Mouse (Mus musculus) B cell, adult 2 months (primary cell): ENCODE measurements around the gene Aig1.
A peak's percentile ranks its signal among the peaks of the same experiment; 100 is the strongest.
"Not testable (repeated sequence)": the region's sequence is repeated elsewhere in the genome, so short reads cannot be mapped to it uniquely, and the experiment has no call there.

Experiments used
- DNase-seq, 2 experiments: peaks; one replicate each; pipeline ENCODE4 v3.0.0; 2022

The Aig1 gene

DNA sequence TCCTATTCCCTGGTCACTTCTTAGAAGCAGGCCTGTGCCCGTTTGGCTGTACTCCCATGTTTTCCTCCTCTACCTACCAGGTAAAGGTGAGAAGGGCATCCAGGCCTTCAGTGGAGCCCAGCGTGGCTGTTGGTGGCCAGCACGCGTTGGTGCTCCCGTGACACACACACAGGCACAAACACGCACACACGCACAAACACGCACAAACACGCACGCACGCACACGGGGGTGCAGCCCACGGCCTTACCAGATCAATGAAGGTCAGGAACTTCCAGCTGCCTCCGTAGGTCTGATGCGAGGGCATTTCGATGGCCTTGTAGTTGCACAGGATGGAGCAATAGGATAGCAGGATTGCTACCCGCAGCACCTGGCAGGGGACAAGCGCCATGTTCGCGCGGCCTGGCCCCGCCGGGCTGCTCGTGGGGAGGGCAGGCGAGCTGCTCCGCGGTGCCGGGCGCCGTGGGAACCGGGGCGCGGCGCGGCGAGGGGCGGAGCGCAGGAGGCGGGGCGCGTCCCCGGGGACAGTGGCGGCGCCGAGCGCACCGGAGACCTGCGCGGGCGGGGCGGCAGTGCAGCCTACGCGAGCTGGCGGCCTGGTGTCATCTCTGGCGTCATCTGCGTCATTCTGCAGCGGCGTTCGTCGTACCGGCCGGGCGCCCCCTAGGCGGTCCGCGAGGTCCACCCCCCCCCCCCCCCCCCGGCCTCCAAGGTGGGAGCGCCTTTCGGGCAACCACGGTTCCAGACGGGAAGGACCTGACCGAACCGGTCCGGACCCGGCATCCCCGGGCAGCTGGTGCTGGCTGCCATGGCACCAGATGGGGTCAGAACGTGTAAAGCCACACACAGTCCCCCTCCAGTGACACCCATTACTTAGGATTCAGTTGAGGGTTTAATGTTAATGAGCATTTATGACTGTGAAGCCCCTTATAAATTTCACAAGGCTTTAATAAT, at the start of gene Aig1:
Gene Aig1, minus strand, starts transcription at position 610 of the 951 bp plus-strand sequence.
- peak; percentile 80 to 81 for DNase-seq

DNA sequence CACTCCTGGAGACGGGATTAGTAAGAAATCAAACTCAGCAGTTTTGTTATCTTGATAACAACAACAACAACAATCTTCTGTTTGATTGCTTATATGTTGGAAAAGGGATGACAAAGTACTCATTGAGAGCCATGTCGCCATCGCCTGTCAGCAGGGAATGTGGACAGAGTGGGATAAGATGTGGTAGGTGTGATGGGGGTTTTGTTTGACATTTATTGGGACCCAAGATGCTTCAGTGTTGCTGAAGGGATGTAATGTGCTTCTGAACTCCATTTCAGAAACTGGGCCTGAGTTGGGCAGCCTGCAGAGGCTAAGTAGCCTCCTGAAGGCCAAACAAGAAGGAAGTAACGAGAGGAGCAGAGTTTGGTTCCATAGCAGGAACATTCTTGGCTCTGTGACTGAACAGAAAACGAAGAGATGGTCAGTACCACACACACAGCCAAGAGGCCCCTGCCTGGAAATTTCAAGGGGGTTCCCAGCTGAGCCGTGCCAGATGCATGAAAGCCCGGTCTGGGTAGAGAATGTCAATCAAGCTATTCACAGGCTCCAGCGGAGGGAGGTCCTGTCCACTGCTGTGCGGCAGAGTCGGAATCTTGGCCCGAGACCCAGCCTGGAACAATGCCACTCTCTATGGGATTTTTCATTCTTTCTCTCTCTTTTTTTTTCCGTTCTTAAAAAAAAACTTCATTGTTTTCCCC, 48.0 kb upstream of the Aig1 start:
- DNase-seq = no peak

DNA sequence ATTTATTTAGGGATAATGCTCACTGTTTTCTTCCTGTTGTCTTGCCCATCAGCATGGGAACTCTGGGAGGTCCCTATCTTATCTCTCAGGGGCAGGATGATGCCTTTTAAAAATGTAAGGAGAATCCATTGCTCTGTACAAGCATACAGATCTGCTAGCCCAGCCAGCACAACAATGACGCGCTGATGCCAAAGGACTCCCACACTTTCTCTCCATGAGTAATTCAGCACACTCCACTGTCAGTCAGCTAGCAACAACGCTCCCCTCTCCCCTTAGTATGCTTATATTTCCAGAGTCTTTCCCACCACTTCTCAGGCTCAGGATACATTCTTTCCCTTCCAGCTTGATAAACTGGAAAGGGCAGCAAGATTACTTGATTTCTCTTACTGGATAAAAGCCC, 46.4 kb upstream of the Aig1 start:
- no peak for DNase-seq

DNA sequence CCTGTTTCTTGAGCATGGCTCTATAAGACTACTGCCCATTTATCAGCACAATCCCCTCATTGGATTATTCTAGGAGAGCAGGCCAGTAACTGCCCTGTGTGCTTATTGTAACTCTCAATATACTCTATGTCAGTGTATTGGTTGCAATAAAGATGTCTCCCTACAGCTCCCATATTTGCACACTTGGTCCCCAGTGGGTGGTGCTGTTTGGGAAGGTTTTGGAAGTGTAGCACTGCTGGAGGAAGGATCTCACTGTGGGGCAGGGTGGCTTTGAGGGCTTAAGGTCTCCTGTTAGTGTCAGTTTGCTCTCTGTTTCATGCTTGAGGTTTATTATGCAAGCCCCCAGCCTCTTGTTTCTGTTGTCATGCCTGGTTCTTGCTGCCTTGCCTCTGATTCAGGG, 44.9 kb upstream of the Aig1 start:
- DNase-seq = peak; percentile 18 to 36

DNA sequence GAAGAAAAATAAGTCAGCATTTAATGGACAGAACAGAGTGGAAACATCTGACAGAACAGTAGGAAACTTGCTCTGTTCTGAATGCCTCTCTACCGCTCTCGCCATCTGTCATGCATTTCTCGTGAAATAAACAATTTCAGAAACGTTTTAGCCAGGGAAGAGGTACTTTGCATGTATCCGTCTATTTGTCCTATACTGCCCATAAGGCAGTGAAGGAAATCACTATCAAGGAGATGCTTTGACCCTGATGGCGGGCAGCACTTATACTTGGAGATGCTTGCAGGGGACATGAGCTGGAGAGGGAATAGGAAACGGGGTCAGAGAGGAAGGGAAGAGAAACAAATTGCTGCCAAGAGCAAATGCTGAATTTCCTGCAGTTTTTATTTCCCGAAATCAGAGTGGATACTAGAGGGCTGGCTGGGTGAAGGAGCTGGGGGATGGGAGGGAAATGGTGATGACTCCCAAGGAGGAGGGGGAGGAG, 37.5 kb upstream of the Aig1 start:
- DNase-seq = no peak

DNA sequence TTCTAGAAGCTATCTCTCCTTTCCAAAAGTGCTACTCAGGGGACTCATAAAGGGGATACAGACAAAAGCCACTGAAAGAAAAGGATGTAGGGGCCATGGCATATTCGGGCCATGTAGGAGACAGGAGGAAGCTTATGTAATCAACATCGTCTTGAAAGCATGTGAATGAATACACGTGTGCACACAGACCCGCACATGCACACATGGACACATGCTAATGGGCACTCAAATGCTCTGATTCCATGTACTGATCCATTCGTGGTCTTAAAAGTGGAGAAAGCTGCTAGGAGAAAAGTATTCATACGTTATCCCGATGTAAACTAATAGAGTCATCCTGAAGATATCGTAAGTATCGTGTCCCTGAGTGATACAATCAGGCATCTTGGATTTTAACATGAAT, 36.8 kb upstream of the Aig1 start:
- DNase-seq = no peak

DNA sequence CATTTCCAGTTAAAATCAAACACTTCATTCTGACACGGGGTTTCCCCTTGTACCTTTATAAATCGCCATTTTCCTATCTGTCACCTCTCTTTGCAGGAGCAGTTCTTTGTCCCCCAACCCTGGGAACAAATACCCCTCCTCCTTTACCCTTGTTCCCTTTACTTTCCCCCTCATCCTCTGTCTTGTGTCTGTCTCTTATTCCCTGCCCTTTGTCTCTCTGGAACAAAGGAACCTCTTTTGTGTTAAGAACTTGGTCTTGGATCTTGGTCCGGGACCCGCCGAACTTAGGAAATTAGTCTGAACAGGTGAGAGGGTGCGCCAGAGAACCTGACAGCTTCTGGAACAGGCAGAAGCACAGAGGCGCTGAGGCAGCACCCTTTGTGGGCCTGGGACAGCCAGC, 24.0 kb upstream of the Aig1 start:
- DNase-seq = not testable (repeated sequence)

DNA sequence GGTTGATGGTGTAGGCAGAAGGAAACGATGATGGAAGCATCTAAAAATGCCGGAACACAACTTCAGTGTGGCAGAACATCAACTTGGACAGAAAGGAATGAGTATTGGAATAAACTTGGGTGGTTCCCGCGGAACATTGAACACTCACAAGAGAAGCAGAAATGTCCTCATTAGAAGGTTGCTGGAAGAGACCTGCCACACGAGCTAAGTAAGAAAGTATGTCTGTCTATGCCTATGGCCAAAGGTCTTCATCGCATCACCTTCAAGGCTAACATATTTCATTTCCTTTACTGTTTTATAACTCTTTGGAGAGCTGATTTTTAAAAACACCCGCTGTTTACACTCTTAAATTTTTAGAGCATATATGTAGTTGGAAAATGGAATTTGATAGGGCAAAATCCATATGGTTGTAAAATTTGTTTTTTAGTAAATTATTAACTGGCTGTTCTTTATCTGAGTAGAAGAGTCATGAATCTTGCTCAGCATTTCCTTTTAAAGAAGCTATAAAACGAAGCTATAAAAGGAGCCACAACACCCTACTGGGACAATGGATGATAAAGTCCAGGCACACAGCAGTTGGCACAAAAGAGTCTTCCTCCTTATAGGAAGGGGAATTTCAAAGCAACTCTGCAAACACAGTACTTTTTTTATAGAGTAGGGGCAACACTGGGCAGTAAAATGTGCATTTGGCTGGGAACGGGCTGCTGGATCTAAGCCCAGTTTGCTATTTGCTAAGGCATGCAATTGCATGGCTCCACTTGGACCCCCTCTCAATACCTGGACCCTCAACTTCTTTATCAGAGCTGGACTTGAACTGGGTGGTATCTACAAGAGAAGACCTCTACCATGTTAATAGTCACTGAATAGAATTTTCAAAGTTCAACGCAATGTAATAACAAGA, 14.4 kb upstream of the Aig1 start:
- no peak for DNase-seq

DNA sequence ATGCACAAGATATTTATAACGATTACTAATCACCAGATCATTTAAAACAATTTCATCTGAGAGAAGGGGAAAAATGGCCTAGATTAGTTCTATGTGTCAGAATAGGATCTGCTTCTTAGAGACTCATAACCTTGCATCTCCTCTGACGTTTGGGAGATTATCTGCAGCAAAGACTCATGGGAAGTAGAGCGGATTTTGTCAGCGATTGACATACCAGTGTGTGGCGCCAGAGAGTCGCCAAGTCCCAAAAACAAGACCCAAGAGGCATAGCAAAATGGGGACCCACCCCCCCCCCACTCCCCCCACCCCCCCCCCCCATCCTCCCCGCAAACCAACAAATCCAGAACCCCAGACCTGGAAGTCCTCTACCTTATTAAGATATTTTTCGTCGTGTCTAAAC, 13.7 kb upstream of the Aig1 start:
- peak; percentile 31 to 49 for DNase-seq

DNA sequence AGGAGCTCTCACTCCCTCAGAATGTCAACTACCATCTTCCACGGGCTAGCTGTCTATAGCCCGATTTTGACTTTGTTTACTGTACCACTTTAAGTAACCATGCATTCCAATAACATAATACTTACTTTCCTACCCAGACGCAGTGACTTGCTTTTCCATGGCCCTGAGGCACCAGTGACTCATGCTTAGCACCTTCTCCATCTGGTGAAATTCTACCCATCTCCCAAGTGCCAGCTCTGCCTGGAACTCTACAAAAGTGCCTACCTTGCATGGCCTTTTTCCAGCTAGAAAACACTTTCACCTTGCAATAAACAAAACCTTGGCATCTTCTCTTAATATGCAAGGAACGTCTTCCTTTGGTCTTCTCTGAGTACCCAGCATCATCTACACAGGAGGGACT, 9.9 kb upstream of the Aig1 start:
- DNase-seq = no peak

DNA sequence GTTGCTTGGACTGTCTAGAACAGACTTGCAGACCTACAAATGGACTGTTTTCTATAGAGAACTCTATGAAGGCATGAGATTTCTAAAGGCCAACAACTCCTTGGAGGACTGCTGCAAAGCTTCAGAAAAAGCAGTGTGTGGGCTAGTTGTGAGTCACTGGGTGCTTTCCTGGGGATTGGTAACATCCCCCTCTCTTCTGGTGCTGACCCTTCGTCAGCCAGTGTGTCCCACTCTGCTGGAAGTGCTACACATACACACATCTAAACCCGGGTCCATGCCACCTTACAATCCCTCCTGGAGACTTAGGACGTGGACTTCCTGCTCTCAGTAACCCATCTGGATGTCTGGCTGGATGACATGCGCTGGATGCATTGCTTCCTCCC, 6.2 kb upstream of the Aig1 start:
- DNase-seq = no peak

DNA sequence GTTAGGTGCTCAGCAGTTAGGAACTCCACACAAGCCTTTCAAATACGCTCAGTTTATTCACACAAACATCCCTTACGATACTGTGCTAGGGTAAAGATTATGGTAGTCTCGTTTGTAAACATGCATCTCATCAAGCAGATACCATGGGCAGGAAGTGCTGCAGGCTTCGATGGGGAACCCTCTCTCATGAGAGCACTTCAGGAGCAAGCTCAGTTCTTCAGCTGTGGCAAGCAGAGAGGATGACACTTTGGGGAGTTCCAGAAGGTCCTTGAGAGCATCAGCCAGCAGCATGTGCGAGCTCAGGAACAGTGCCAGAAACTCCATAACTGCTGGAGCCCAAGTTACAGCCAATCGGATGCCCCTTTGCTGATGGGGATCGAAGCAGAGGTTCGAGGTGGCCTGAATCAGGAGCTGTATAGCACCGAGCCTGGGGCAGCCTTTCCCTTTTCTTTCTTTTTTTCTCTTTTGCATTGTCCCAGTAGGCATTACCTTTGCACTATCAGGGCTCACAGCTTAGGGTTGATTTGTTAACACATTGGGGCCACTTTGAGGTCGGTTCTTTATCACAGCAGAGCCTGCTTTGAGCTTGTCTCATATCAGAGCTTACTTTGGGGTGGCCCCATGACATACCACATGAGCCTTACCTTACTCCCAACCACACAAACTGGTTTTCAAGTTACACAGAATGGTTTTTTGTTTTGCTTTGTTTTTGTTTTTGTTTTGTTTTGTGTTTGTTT, 5.7 kb upstream of the Aig1 start:
- DNase-seq = no peak

DNA sequence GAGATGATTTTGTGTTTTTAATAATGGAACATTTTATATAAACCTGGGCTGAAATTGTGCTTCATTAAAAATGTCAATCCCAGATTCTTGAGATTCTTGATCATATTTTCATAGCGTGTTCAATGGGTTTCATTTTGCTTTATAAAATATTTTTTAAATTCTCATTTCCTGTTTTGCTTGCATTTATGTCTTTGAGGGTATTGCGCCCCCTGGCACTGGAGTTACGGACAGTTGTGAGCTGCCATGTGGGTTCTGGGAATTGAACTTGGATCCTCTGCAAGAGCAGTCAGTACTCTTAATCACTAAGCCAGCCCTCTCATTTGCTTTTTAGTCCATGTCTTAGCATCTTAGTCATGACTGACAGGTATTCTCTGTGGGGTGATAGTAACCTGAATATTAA, 1.8 kb upstream of the Aig1 start:
- DNase-seq = peak; percentile 30 to 37

DNA sequence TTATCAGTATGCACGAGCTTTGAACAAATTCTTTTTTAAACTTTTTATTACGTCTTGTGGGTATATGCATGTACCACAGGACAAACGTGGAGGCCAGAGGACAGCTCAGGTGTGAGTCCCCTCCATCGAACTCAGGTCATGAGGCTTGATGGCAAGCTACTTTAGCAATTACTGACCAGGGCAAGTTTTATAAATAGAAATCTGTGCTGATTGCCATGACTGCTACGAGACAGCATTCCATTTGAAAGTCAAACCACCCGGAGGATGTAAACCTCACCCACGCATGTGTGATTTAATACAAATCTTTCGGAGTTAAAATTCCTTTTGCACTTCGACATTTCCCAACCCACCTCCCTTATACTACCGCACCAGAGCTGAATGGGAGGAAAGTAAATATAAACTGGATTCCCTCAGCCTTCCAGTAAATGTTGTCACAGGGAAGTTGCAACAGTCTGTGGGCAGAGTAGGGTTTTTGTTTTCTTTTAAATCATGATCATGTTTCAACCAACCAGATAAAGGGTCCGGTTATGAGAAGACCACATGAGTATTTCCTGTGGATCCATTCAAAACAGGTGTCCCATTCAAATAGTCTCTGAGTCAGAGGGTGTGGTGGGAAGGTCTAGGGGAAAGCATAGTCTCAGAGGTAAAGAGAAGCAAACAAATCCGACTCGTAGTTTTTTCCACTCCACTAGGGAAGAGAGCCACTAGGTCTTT, 699 bp upstream of the Aig1 start:
- DNase-seq = peak; percentile 13 to 16

DNA sequence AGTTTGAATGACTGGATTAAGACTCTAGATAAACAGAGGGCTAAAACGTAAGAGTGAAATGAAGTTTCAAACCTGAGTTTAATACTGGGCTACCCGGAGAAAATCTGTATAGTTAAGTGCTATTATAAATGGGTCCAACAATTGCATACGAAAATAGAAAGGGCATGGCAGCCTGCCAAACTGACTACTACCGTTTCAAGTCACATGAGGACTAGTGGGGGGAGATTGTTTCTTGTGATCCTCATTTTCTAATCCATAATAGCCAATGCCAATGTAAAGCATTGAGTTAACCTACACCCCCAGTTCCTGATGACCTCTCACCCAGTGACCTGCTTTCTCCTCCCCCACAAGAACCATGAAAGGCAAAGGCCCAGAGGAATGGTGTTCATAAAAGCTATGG, 2.4 kb downstream of the Aig1 start:
- DNase-seq = no peak

DNA sequence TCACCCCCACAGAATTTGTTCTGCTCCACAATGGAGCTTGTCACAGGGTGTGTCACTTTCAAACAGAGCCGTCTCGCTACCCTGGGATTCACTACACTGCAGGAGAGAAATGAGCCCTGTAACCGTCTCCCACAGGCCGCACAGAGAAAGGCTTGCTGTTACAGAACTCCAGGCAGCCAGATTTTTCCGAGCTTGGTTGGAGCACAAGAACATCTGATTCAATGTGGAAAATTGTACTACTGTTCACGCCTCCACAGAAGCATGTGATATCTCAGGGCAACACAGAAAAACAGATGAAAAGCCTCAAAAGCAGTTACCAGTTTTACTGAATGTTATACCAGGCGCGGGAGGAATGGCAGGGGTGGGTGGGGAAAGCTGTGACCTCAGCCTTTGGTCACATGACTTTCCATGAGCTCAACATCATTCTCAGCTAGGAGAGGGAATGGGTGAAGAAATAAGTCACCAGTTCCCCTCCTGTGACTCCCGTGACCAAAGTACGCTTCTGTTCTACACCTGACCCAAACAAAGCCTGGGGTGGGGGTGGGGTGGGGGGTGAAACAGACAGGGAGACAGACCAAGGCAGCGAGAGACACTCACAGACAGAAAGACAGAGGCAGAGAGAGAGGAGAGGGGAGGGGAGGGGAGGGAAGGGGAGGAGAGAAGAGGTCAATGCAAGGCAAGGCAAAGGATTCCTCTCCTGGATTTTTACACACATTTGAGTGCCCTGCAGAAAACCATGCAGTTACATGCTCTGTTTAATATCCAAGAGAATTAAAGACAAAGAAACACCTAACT, 7.5 kb downstream of the Aig1 start:
- no peak for DNase-seq

DNA sequence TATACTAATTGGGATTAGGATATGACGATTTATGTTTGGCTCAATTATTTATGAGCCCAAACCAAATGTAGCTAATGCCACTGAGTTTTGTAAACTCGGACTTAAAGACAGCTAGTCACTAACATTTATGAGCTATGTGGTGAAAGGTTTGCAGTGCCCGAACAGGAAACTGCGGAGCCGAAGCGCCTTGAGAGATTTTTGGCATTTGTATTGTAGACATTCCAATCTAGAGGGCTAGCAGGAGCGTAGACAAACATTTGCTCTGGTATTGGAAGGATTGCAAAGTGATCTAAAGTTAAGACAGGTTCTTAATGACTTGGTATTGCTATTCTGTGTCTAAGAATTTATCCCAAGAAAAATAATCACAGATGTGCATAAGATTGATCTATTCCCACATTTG, 12.3 kb downstream of the Aig1 start:
- no peak for DNase-seq

DNA sequence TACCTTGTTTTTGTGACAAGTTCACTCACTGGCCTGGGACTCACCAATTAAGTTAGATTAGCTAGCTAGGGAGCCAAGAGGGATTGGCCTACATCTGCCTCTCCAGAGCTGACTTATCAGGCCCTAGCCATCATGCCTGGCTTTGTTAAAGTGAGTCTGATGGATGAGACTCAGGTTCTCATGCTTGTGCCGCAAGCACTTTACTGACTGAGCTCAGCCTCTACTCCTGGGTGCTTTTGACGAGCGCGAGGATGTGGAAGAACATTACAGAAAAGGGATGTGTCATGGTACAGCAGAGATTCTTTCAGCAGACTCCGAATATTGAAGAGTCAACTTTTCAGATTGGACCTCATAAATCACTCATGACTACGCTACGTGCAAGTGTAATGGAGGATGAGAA, 12.8 kb downstream of the Aig1 start:
- no peak for DNase-seq

DNA sequence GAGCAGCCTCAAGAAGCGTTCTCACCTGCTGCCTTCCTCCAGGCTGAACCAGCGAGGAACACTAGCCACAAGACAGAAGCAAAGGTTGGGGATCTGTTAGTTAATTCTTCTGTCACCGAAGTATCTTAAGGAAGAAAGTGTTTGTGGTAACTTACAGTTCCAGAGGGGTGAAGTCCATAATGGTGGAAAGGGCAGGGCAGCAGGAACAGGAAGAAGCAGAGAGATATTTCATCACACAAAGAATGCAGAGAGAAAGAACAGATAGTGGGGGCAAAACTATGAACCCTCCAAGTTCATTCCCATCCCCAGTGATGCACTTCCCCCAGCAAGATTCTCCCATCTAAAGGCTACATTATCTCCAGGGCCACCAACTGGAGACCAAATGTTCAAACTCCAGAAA, 13.7 kb downstream of the Aig1 start:
- DNase-seq = no peak

DNA sequence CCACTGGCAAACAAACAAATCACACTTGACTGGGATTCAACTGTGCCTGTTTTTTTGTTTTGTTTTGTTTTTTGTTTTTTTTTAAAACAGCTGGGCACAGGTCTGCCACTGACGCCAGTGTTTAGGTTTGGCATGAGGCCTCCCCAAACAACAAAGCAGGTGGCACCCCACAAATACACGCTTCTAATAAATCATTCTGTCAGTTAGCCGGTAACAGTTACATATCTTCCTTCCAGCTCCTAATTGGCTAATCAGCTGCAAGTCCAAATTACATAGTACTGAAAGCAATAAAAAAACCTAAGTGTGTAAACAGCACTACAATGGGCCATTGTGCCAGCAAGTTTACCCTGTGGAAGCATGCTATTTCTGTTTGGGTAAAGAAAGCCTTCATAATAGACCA, 18.7 kb downstream of the Aig1 start:
- DNase-seq = no peak

DNA sequence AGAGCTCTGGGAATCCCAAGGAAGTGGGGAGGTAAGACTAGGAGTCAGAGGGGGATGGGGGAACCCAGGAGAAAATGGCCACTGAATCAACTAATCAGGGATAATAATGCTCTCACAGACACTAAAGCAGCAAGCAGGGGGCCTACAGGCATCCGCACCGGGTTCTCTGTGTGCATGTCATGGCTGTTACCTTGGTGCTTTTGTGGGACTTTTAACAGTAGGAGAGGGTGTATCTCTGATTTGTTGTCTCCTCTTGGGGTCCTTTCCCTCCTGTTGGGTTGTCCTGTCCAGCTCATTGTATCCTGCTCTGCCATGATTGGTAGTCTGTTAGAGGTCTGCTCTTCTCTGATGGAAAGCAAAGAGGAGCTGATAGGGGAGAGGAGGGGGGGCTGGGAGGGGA, 19.6 kb downstream of the Aig1 start:
- no peak for DNase-seq
